Mouse (Mus musculus) stomach, embryonic 14.5 days (tissue): ENCODE results near the gene Lifr. TPM values are rescaled to one million over a fixed set of nuclear protein-coding genes. Genes with fewer than 3 reads are reported as not detected.
A peak's percentile ranks its signal among the peaks of the same experiment; 100 is the strongest.

Experiments used
- ATAC-seq: fragments of 200-750 bp; cut with Nextera tagmentation; 2 replicates; pipeline ENCODE4 v1.8.0; 2017; ENCODE audit warnings: low read depth, moderate TSS enrichment; ENCODE audit not compliant: insufficient number of reproducible peaks, insufficient read depth, low FRiP score
- H3K27ac ChIP-seq: fragments of 300-500 bp; sonication (generic); 2 replicates; pipeline ENCODE4 v1.5.1; 2014; ENCODE audit warnings: mild to moderate bottlenecking, low read length, moderate library complexity, mixed read lengths
- H3K27me3 ChIP-seq: fragments of 300-500 bp; sonication (generic); 2 replicates; pipeline ENCODE4 v1.6.1; 2014; ENCODE audit warnings: low read length, control low read depth, mixed read lengths; ENCODE audit not compliant: control insufficient read depth, insufficient read depth
- H3K36me3 ChIP-seq: fragments of 300-500 bp; sonication (generic); 2 replicates; pipeline ENCODE4 v1.6.1; 2014; ENCODE audit warnings: mild to moderate bottlenecking, control low read depth, low read length, moderate library complexity, mixed read lengths; ENCODE audit not compliant: control insufficient read depth, insufficient read depth
- H3K4me1 ChIP-seq: fragments of 300-500 bp; sonication (generic); 2 replicates; pipeline ENCODE4 v1.6.1; 2014; ENCODE audit warnings: low read length, control low read depth, mixed read lengths; ENCODE audit not compliant: control insufficient read depth, insufficient read depth
- H3K4me2 ChIP-seq: fragments of 300-500 bp; sonication (generic); replicated peaks from 2 replicates; pipeline ENCODE4 v1.6.1; 2014; ENCODE audit warnings: low read depth, low read length, control low read depth
- H3K4me3 ChIP-seq: fragments of 300-500 bp; sonication (generic); 2 replicates; pipeline ENCODE4 v1.5.1; 2014; ENCODE audit warnings: low read depth, low read length, control low read depth
- H3K9ac ChIP-seq: fragments of 300-500 bp; sonication (generic); replicated peaks from 2 replicates; pipeline ENCODE4 v1.6.1; 2014; ENCODE audit warnings: low read depth, mild to moderate bottlenecking, control low read depth, low read length, moderate library complexity, mixed read lengths
- H3K9me3 ChIP-seq: fragments of 300-500 bp; sonication (generic); 2 replicates; pipeline ENCODE4 v1.6.1; 2016; ENCODE audit warnings: low read depth, low read length, control low read depth; ENCODE audit not compliant: control insufficient read depth
- whole genome bisulfite sequencing: fragments of 180-500 bp; shearing (Covaris S2); extraction: QIAGEN DNeasy Blood & Tissue Kit; methylation state at CpG from one replicate; pipeline ENCODE4 v1.1.7; 2014; 5-methylcytosine and 5-hydroxymethylcytosine counted together
- polyA plus RNA-seq: library from polyadenylated mRNA; unstranded; fragments of >200 nt; fragmentation: Nextera tagmentation; extraction: Ambion mirVana; gene quantifications from 2 replicates; pipeline ENCODE4 v1.2.1, GENCODE M21; 2014

The Lifr gene
- polyA plus RNA-seq, 1 experiment from 2014 or later, result 23.6 TPM

DNA sequence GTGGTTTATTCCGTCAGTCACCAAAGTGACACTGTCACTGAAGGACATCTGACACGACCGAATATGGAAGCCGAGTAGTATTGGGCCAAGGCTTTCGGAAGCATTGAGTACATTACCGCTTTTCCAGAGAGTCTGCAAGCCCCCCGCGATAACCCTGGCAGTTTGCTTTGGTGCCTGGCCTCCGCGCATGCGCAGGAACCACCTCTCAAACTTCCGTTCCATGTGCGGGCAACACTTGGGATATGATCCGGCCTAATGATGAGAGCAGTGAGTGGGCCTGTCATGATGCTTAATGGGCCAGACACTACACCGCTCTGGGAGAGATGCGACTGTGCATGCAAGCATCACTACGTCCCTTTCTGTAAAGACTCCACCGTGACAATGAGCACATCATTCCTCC is 59.4 kb downstream of the Lifr start:
- Histone ChIP-seq H3K4me1 (0 out of 2 replicates have a peak, but pooled peaks cover 3% of the 10 kb centered on the region), H3K9ac (no peak overlapping the region), H3K27ac (no peak overlapping the region), H3K27me3 (no peaks in the 10 kb centered on the region), H3K9me3 (no peaks in the 10 kb centered on the region), H3K4me3 (no peak overlapping the region), H3K4me2 (no peak overlapping the region), H3K36me3 (no peaks in the 10 kb centered on the region)
- no peak for ATAC-seq
- 94% methylated on average over 18 of the region's 18 CpGs for WGBS

DNA sequence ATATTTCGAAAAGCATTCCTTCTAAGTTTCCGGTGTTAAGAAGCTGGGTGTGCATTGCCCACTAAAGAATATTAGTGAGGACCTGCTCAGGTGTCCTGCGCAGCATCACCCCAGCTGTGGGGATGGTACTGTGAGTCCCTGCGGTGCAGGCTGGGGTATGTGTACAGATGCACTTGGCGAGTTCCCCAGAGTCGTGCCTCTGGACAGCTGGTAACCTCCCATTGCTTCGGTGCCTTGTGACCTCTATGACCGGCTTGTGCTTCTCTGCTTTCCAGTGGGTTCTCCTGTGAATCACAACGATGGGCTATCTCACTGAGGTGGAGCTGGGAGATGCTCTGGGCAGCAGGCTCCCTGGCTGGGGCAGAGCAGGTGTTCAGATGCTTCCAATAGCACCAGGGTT is 60.2 kb downstream of the Lifr start:
- no peaks in the 10 kb centered on the region for H3K36me3 ChIP-seq
- no peaks in the 10 kb centered on the region for H3K4me1 ChIP-seq
- WGBS, result 89% methylated on average over 9 of the region's 9 CpGs
- no peak overlapping the region for H3K27ac ChIP-seq
- no peak overlapping the region for H3K4me2 ChIP-seq
- no peak overlapping the region for H3K9ac ChIP-seq
- H3K4me3 ChIP-seq, result no peak overlapping the region
- H3K9me3 ChIP-seq, result no peaks in the 10 kb centered on the region
- no peaks in the 10 kb centered on the region for H3K27me3 ChIP-seq
- ATAC-seq, result no peak

DNA sequence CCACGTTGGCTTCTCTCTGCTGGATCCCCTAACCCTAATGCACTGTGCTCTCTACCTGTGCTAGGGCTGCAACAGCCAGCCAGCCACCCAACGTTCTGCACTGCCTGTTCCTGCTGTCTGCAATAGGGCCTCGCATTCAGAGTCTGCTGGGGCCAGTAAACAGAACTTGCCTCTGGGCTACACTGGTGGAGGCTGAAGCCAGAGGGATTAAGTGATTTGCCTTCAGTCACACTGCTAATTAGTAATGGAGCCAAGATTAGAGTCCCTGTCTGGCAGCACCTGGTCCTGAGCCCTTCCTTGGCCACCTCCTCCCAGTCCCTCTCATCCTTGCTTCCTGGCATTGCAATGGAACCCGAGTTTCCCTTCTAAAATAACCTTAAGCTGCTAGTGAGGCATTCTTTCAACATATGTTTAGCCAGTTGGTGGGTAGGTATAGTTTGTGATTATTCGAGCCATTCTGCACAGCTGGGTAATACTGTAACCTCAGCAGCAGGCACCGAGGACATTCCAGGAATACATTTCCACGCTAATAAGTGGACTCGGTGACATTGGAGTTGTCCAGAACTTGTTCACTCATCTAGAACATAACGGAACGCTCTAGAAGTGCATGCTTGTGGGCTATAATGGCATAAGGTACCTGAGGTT is 61.8 kb downstream of the Lifr start:
- Histone ChIP-seq H3K4me1 (no peaks in the 10 kb centered on the region), H3K9ac (no peak overlapping the region), H3K36me3 (peaks cover 3% of the 10 kb centered on the region; the same call in 1 of the 2 replicates), H3K9me3 (no peaks in the 10 kb centered on the region), H3K4me2 (no peak overlapping the region), H3K27me3 (no peaks in the 10 kb centered on the region), H3K4me3 (no peak overlapping the region), H3K27ac (no peak overlapping the region)
- 83% methylated on average over 10 of the region's 10 CpGs for WGBS
- ATAC-seq, result no peak

DNA sequence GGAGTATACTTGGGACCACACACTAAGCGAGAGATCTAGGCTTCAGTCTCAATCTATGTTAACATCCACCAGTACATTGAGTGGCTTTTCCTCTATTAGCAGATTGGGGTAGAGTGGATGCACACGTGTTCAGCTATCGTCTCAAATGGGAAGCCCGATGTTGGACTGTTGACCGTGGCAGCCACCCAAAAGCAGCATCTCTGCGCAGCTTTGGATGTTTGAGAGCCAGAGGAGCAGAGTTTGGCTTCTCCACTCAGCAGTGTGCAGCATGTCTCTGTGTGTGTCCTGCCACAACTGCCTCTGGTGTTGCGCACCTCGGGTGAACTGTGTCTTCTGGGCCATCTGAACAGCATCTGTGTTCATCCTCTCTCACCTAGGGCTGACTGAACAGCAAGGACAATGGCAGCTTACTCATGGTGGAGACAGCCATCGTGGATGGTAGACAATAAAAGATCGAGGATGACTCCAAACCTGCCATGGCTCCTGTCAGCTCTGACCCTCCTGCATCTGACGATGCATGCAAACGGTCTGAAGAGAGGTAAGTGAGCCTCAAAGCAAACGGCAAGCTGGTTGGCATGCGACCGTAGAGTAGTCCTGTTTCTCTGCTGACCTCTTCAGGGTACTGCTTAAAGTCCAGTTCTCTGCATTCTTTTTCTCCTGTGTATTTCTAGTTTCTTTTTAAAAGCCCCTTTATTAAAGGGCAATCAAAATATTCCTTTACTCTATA is 63.8 kb downstream of the Lifr start:
- no peaks in the 10 kb centered on the region for H3K27me3 ChIP-seq
- H3K4me3 ChIP-seq, result no peak overlapping the region
- H3K9ac ChIP-seq, result no peak overlapping the region
- no peak overlapping the region for H3K4me2 ChIP-seq
- H3K27ac ChIP-seq, result no peak overlapping the region
- H3K9me3 ChIP-seq, result no peaks in the 10 kb centered on the region
- ATAC-seq, result no peak
- WGBS, result 80% methylated on average over 15 of the region's 15 CpGs
- no peaks in the 10 kb centered on the region for H3K4me1 ChIP-seq
- peaks cover 6% of the 10 kb centered on the region; the same call in 1 of the 2 replicates for H3K36me3 ChIP-seq

DNA sequence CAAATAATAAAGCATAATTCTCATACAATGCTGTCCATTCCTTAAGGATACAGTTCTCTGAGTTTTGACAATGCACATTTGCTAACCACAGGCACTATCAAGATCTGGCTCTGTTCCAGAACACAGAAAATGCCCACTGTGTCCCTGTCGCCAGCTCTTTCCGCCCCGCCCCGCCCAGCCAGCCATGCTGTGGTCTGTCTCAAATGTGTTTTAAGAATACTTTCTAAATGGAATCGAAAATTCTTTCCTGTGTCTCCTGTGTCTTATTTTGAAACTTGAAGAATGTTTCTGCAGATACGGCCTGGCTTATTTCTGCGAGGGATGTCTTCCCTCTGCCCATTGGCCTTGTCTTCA is 64.3 kb downstream of the Lifr start:
- Histone ChIP-seq H3K27ac (no peak overlapping the region), H3K36me3 (peaks cover 8% of the 10 kb centered on the region), H3K4me1 (no peaks in the 10 kb centered on the region), H3K9me3 (no peaks in the 10 kb centered on the region), H3K27me3 (no peaks in the 10 kb centered on the region), H3K4me2 (no peak overlapping the region), H3K4me3 (no peak overlapping the region), H3K9ac (no peak overlapping the region)
- ATAC-seq, result peak; percentile 65; the same call in 1 of the 2 replicates
- WGBS, result 63% methylated on average over 7 of the region's 7 CpGs

DNA sequence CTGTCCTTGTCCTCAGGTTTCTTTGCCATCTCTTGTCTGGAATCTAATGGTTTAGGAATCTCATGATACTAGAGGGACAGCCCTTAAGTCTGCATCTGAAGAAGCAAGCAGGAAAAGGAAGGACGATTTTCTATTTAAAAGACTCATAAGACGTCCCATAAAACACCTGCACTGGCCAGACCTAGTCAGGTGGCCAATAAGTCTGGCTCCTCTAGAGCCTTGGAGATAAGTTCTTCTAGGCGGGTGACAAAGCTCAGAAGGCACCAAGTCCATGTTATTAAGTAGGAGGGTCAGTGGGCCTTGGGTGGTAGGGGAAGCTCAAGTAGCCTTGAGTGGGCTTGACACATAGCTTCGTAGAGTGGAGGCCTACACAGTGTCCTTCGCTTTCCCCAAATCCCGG is 67.2 kb downstream of the Lifr start:
- no peak for ATAC-seq

DNA sequence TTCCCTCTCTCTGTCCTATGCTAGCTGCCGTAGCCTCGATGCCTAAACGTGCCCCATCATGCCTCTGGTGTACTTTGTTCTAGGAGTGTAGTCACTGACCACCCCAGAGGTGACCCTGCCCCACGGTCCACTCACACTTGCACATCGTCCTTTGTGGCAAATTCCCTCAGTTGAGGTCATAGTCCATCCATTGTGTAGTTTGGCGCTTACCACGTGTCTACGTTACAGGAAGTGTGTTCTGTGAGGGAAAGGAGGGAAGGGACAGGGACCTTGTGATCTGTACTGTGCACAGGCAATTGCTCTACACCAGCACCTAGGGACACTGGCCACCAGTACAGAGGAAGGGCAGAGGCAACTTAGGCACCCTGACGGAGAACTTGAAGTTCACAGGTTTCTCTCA is 69.5 kb downstream of the Lifr start:
- Histone ChIP-seq H3K4me1 (no peaks in the 10 kb centered on the region), H3K36me3 (peaks cover 11% of the 10 kb centered on the region), H3K9me3 (no peaks in the 10 kb centered on the region), H3K27me3 (no peaks in the 10 kb centered on the region), H3K4me2 (no peak overlapping the region), H3K4me3 (no peak overlapping the region), H3K9ac (no peak overlapping the region), H3K27ac (no peak overlapping the region)
- 84% methylated on average over 9 of the region's 9 CpGs for WGBS
- ATAC-seq, result no peak

More for the DNA sequence above, 67.2 kb downstream of the Lifr start:
- 89% methylated on average over 6 of the region's 6 CpGs for WGBS
- Histone ChIP-seq H3K4me2 (no peak overlapping the region), H3K27me3 (no peaks in the 10 kb centered on the region), H3K9me3 (no peaks in the 10 kb centered on the region), H3K9ac (no peak overlapping the region), H3K4me1 (no peaks in the 10 kb centered on the region), H3K27ac (no peak overlapping the region), H3K36me3 (peaks cover 11% of the 10 kb centered on the region), H3K4me3 (no peak overlapping the region)

DNA sequence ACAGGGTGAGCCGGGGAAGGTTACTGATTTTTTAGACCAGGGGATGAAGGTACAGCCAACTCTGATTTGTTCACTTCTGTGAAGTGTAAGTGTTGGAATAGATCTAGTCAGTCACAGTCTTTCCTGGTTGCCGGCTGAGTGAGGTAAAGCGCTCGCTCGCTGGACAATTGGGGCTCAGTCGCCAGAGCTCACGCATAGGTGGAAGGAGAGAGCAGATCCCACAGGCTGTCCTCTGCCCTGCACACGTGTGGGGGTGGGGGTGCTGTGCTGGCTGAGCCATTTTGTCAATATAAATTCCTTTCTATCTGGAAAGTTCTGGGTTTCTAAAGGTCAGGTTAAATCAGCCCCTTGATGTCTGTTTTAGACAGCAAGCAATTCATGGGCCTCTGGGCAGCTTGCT is 69.9 kb downstream of the Lifr start:
- Histone ChIP-seq H3K9ac (no peak overlapping the region), H3K4me1 (no peaks in the 10 kb centered on the region), H3K36me3 (peaks cover 11% of the 10 kb centered on the region), H3K4me3 (no peak overlapping the region), H3K27ac (no peak overlapping the region), H3K4me2 (no peak overlapping the region), H3K27me3 (no peaks in the 10 kb centered on the region), H3K9me3 (no peaks in the 10 kb centered on the region)
- 81% methylated on average over 8 of the region's 8 CpGs for WGBS
- ATAC-seq, result no peak
